Mouse (Mus musculus): Measurements from ENCODE around the gene Siah1a. TPM values are rescaled to one million over a fixed set of nuclear protein-coding genes. Genes with fewer than 3 reads are reported as not detected.

Siah1a gene
- polyA plus RNA-seq, 1 experiment from 2014 or later = 89.6 TPM

DNA sequence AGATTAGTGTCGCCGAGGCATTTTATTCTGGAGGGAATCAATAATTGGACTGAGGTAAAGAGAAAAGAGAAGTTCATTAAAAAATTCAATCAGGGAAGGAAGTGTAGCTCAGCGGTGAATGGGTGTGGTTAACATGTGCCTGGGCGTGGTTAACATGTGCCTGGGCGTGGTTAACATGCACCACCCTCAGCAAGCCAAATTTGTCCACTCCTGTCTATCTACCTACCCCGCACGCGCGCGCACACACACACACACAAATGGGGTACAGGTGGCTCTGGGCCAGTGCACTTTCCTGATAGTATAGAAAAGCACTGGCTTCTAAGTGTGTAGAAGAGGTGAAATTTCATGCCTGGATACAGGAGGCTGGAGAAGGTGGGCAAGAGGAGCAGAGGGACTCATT is 19.4 kb upstream of the Siah1a start:
- Histone ChIP-seq H3K27me3 (no peaks in the 10 kb centered on the region), H3K9ac (no peak overlapping the region), H3K36me3 (ENCODE audit: poor library complexity, severe bottlenecking) (no peaks in the 10 kb centered on the region), H3K9me3 (replicated peaks) (no peaks in the 10 kb centered on the region), H3K4me3 (no peak overlapping the region), H3K4me1 (no peaks in the 10 kb centered on the region), H3K4me2 (no peak overlapping the region), H3K27ac (no peak overlapping the region)
- no peak for ATAC-seq
- WGBS = 92% methylated on average over 10 of the region's 10 CpGs

- WGBS = 54% methylated on average over 5 of the region's 5 CpGs
- no peaks in the 10 kb centered on the region for H3K4me1 ChIP-seq
Measured at GRCm38 (mm10) chr8:86762806-86763205, 17.1 kb upstream of the Siah1a start.

DNA sequence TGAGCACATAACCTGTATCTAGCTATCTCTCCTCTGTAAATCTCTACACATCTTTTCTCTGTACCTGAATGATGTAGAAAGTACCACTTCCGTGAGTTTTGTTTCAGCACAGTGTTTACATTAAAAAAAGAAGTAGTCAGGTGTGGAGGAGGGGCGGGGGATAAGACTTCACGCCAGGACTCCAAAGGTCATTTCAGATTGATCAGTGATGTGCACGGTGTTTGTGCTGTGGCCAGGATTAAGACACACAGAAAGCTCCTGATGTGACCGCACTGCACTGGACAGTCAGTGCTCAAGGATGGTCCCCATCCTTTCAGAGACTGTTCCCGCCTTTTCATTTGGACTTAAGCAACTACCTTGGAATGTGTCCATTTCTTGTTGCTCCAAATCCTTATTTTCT is 15.0 kb upstream of the Siah1a start:
- ATAC-seq = no peak
- no peak overlapping the region for H3K4me3 ChIP-seq
- WGBS = 47% methylated on average over 6 of the region's 6 CpGs
- H3K36me3 ChIP-seq (ENCODE audit: poor library complexity, severe bottlenecking) = no peaks in the 10 kb centered on the region
- H3K27me3 ChIP-seq = no peaks in the 10 kb centered on the region
- no peak overlapping the region for H3K4me2 ChIP-seq
- H3K27ac ChIP-seq = no peak overlapping the region
- H3K9me3 ChIP-seq (replicated peaks) = no peaks in the 10 kb centered on the region
- H3K4me1 ChIP-seq = peaks cover 10% of the 10 kb centered on the region
- no peak overlapping the region for H3K9ac ChIP-seq

More at GRCm38 (mm10) chr8:86762806-86763205, 17.1 kb upstream of the Siah1a start:
- no peaks in the 10 kb centered on the region for H3K9me3 ChIP-seq (replicated peaks)
- H3K36me3 ChIP-seq (ENCODE audit: poor library complexity, severe bottlenecking) = no peaks in the 10 kb centered on the region
- no peak overlapping the region for H3K4me2 ChIP-seq
- H3K27ac ChIP-seq = no peak overlapping the region
- ATAC-seq = no peak
- no peak overlapping the region for H3K4me3 ChIP-seq
- no peak overlapping the region for H3K9ac ChIP-seq
- H3K27me3 ChIP-seq = no peaks in the 10 kb centered on the region

DNA sequence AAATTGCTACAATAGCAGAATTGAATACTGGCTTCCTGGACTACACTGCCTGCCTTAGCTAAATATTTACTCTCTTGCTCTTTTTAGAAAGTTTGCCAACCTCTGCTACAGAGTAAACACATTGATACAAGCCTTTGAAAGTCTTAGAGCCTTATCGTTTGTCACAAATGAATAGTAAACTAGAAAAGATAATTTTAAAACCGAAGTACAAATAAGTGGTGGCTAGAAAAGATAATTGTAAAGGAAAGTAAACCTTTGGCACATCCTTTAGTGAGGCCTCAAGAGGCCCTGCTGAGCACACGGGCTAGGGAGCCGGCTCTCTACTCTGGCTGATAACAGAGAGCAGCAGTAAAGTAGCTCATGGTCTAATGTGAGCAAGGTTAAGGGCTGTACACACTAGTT is 13.4 kb upstream of the Siah1a start:
- H3K9me3 ChIP-seq (replicated peaks) = no peaks in the 10 kb centered on the region
- no peak for ATAC-seq
- no peaks in the 10 kb centered on the region for H3K36me3 ChIP-seq (ENCODE audit: poor library complexity, severe bottlenecking)
- 72% methylated on average over 4 of the region's 4 CpGs for WGBS
- no peak overlapping the region for H3K4me3 ChIP-seq
- no peak overlapping the region for H3K27ac ChIP-seq
- no peak overlapping the region for H3K9ac ChIP-seq
- peaks cover 10% of the 10 kb centered on the region for H3K4me1 ChIP-seq
- no peaks in the 10 kb centered on the region for H3K27me3 ChIP-seq
- no peak overlapping the region for H3K4me2 ChIP-seq

- Histone ChIP-seq H3K27ac (no peak overlapping the region), H3K4me2 (no peak overlapping the region), H3K27me3 (no peaks in the 10 kb centered on the region), H3K4me1 (peaks cover 10% of the 10 kb centered on the region), H3K9ac (no peak overlapping the region), H3K4me3 (no peak overlapping the region), H3K9me3 (replicated peaks) (no peaks in the 10 kb centered on the region), H3K36me3 (ENCODE audit: poor library complexity, severe bottlenecking) (no peaks in the 10 kb centered on the region)
- ATAC-seq = no peak
- WGBS = 81% methylated on average over 3 of the region's 3 CpGs
Measured at GRCm38 (mm10) chr8:86758651-86759050, 12.9 kb upstream of the Siah1a start.

DNA sequence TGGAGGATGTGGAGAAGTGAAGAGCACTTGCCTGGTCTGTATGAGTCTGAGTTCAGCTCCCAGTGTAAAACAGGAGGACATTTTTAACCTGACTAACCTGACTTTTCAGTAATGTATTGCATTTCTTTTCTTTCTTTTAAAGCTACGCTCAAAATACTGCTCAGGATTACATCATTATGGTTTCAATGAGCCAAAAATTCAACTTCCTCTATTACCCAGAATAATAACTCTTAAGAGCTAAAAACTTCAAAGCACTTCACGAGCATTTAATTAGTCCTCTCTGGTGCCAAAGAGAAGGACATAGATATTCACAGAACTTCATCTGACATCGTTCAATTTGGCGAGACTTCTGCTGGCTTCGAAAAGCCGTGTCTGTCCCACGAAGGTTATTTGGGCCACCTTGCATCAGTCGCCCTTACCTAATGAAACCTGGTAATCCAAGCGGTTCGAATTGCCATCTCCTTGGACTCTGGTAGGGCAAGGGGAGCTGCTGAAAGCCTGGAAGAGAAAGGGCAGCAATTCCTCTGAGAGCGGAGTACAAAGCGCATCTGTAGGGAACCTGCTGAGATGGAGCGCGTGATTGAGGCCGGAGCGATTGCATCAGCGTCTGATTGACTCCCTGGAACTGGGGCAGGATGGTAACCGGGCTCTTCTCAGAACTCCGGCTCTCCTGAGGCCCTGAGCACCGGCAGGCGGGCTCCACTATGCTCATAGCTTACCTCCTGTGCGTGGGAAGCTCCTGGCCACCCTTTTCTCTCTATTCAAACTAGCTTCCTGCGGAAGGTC is 11.4 kb upstream of the Siah1a start:
- ATAC-seq = no peak
- 0 out of 2 replicates have a peak overlapping the region, but pooled peaks have one; percentile 32 for H3K9ac ChIP-seq
- no peak overlapping the region for H3K27ac ChIP-seq
- WGBS = 7% methylated on average over 23 of the region's 23 CpGs
- peaks cover 10% of the 10 kb centered on the region for H3K4me1 ChIP-seq
- H3K36me3 ChIP-seq (ENCODE audit: poor library complexity, severe bottlenecking) = no peaks in the 10 kb centered on the region
- peak overlapping the region; percentile 48 for H3K4me2 ChIP-seq
- peak overlapping the region; percentile 15 for H3K4me3 ChIP-seq
- no peaks in the 10 kb centered on the region for H3K9me3 ChIP-seq (replicated peaks)
- no peaks in the 10 kb centered on the region for H3K27me3 ChIP-seq

DNA sequence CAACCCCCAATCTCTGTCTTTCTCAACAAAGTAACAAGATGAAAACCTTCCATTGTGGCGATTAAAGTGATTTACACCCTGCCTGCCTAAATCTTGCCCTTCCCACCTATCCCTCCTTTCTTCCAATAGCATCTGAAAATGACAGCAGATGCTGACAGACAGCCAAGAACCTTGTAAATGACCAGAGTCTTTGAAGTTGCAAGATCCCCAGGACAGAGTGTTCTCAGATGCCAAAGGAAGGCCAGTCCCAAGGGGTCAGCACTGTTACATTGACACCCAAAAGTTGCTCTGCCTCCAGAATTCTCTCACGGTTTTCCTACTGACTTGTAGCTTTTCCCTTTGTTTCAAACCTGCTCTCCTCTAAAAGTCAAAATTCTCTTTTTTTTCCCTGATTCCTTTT is 4.1 kb upstream of the Siah1a start:
- no peaks in the 10 kb centered on the region for H3K27me3 ChIP-seq
- no peak overlapping the region for H3K27ac ChIP-seq
- H3K9me3 ChIP-seq (replicated peaks) = no peaks in the 10 kb centered on the region
- H3K4me1 ChIP-seq = peaks cover 8% of the 10 kb centered on the region
- no peak overlapping the region for H3K4me2 ChIP-seq
- WGBS = 59% methylated on average over 2 of the region's 2 CpGs
- no peaks in the 10 kb centered on the region for H3K36me3 ChIP-seq (ENCODE audit: poor library complexity, severe bottlenecking)
- H3K9ac ChIP-seq = no peak overlapping the region
- ATAC-seq = no peak
- H3K4me3 ChIP-seq = no peak overlapping the region

DNA sequence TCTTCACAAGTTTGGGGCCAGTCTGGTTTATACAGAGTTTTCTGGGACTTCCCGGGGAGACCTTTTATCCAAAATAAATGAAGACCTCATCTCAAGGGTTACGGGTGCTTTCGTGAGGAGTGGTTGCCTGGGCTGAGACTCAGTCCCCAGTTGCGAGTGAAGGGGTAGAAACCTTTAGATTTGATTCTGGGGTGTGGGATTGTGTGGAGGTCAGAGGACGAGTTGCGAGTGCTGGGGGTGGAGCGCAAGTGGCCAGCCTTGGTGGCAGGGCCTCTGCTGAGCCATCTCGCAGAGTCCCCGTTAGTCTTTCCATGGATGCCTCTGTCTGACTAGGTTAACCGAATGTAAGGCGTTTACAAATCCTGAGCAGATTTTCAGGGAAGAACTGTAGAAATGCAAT is 777 bp upstream of the Siah1a start:
- peak; percentile 19; the same call in 1 of the 2 replicates for ATAC-seq
- H3K27ac ChIP-seq = peak overlapping the region; percentile 97
- H3K9me3 ChIP-seq (replicated peaks) = no peaks in the 10 kb centered on the region
- no peaks in the 10 kb centered on the region for H3K36me3 ChIP-seq (ENCODE audit: poor library complexity, severe bottlenecking)
- no peaks in the 10 kb centered on the region for H3K27me3 ChIP-seq
- H3K4me2 ChIP-seq = peak overlapping the region; percentile 80
- under 1% methylated on average over 11 of the region's 11 CpGs for WGBS
- H3K4me3 ChIP-seq = peak overlapping the region; percentile 85
- H3K4me1 ChIP-seq = peaks cover 36% of the 10 kb centered on the region
- H3K9ac ChIP-seq = peak overlapping the region; percentile 98

GRCm38 (mm10) chr8:86745935-86746441 is 254 bp upstream of the Siah1a start:
- peak; percentile 91 for ATAC-seq
- peak overlapping the region; percentile 85 for H3K4me3 ChIP-seq
- H3K9me3 ChIP-seq (replicated peaks) = no peaks in the 10 kb centered on the region
- H3K9ac ChIP-seq = peak overlapping the region; percentile 98
- WGBS = under 1% methylated on average over 51 of the region's 70 CpGs
- H3K4me2 ChIP-seq = peak overlapping the region; percentile 80
- H3K36me3 ChIP-seq (ENCODE audit: poor library complexity, severe bottlenecking) = no peaks in the 10 kb centered on the region
- no peaks in the 10 kb centered on the region for H3K27me3 ChIP-seq
- H3K27ac ChIP-seq = peak overlapping the region; percentile 97
- H3K4me1 ChIP-seq = peaks cover 39% of the 10 kb centered on the region

DNA sequence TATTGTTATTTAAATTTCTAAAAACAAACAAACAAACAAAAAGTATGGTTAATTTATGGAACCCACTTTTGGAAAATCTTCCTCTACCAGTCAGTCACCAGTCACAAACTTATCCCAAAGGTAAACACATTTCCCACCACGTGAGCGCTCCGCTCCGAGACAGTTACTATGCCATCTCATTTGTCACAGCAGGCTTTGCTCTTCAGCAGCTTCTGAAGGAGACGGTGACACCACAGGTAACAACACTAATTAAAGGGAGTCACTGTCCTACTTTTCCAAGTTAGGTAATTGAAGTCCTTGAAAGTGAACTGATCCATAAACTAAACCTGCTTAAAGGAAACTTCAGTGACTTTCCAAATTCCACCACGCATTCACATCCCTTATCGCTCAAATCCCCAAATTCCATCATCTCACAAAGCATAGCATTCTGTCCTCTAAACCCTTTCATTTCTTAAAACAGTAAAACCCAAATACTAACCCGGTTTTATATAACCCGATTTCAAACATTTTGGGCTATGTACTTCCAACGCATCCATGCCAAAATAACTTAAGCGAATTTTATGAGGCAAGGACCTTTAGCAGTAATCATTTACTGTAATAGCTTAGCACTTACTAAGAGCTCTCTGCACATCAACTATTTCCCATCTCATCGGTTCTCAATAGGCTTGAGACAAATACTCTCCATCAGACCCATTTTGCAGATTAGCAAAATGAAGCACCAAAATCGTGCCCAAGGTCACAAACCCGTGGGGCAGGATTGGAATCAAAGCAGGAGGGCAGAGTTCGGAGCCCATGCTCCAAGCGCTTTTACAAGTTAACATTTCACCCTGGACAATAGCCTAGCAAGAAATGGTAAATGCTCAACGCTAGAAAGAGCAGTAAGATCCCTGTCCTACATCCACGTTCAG is 1.2 kb downstream of the Siah1a start:
- Histone ChIP-seq H3K27ac (peak overlapping the region; percentile 97), H3K4me3 (peak overlapping the region; percentile 85), H3K27me3 (no peaks in the 10 kb centered on the region), H3K36me3 (ENCODE audit: poor library complexity, severe bottlenecking) (no peaks in the 10 kb centered on the region), H3K4me2 (peak overlapping the region; percentile 62), H3K4me1 (peaks cover 39% of the 10 kb centered on the region), H3K9me3 (replicated peaks) (no peaks in the 10 kb centered on the region), H3K9ac (peak overlapping the region; percentile 98)
- no peak for ATAC-seq
- WGBS = 3% methylated on average over 18 of the region's 18 CpGs

DNA sequence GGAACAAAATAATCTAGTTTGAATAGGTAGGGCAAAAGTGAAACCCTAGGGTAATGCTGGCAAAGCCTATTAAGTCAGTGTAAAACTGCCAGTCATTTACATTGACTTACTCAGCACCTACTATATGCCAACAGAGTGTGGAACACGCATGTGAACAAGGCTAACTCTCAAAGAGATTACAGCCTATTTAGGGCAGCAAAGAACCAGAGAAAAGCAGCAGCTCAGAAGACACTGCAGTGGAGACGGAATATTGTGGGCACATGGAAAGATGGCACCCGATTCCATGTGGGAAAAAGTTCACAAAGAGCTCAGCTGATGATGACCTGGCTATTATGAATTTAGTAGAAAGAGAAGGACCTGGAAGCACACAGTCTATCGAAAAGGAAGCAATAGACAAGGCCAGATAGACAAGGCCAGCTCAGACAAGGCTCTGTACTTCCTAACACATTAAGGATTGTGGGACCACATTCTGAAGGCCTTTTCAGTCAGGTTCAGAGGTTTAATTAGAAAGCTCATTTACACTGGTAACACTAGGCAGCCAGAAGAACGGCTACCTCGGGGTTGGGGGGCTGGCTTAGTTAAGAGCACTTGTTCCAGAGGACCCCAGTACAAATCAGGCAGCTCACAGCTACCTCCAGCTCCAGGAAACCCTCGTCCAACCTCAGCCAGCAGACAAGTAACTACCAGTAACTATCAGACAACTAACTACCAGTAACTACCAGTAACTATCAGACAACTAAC is 3.0 kb downstream of the Siah1a start:
- H3K4me3 ChIP-seq = no peak overlapping the region
- H3K4me2 ChIP-seq = peak overlapping the region; percentile 32
- no peak for ATAC-seq
- no peaks in the 10 kb centered on the region for H3K9me3 ChIP-seq (replicated peaks)
- H3K4me1 ChIP-seq = peaks cover 39% of the 10 kb centered on the region
- no peak overlapping the region for H3K27ac ChIP-seq
- no peaks in the 10 kb centered on the region for H3K27me3 ChIP-seq
- H3K9ac ChIP-seq = no peak overlapping the region
- WGBS = 59% methylated on average over 7 of the region's 7 CpGs
- no peaks in the 10 kb centered on the region for H3K36me3 ChIP-seq (ENCODE audit: poor library complexity, severe bottlenecking)

Measured in forebrain, embryonic 13.5 days (tissue).